Mouse (Mus musculus) layer of hippocampus, adult 18-20 months (tissue): ENCODE results near the gene Slc26a3. TPM values are rescaled to one million over a fixed set of nuclear protein-coding genes. Genes with fewer than 3 reads are reported as not detected.

Source experiments
- DNase-seq, 2 experiments: peaks; one replicate each; pipeline ENCODE4 v3.0.0; 2022; ENCODE audit warnings: low spot score in 2 of 2
- long read RNA-seq: library from polyadenylated mRNA; stranded (forward); transcript quantifications from one replicate; pipeline ENCODE4 v2.0.0, GENCODE M21; 2021
- total RNA-seq, 2 experiments: library from RNA; stranded (reverse); gene quantifications; 2 replicates each; pipeline ENCODE4 v1.2.3; 2021

Slc26a3 gene
- under 1 TPM; 0.20 to 0.30 TPM for total RNA-seq
- long read RNA-seq: 0 reads

DNA sequence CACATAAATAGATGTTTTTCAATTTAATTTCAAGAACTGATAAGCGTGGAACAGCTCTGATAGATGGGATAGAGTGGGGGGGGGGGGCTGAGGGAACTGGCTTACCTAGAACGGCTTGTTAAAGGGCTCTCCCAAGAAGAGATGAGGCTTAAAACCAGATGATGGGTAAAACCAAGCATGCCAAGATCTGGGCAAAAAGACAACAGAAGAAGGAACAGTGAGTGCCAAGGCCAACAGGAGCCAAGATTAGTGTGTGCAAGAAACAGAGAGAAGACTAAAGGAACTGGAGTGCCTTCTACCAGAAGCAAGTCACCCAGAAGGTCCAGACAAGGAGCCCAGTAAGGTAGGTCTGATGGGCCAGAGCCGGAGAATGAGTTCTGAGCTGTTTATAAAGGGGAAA is at the start of gene Slc26a3:
Gene Slc26a3, plus strand, starts transcription at position 301 of the 400 bp plus-strand sequence.
- DNase-seq: no peak

- DNase-seq: no peak
Measured at GRCm38 (mm10) chr12:31350191-31350943, 40.3 kb upstream of the Slc26a3 start.

DNA sequence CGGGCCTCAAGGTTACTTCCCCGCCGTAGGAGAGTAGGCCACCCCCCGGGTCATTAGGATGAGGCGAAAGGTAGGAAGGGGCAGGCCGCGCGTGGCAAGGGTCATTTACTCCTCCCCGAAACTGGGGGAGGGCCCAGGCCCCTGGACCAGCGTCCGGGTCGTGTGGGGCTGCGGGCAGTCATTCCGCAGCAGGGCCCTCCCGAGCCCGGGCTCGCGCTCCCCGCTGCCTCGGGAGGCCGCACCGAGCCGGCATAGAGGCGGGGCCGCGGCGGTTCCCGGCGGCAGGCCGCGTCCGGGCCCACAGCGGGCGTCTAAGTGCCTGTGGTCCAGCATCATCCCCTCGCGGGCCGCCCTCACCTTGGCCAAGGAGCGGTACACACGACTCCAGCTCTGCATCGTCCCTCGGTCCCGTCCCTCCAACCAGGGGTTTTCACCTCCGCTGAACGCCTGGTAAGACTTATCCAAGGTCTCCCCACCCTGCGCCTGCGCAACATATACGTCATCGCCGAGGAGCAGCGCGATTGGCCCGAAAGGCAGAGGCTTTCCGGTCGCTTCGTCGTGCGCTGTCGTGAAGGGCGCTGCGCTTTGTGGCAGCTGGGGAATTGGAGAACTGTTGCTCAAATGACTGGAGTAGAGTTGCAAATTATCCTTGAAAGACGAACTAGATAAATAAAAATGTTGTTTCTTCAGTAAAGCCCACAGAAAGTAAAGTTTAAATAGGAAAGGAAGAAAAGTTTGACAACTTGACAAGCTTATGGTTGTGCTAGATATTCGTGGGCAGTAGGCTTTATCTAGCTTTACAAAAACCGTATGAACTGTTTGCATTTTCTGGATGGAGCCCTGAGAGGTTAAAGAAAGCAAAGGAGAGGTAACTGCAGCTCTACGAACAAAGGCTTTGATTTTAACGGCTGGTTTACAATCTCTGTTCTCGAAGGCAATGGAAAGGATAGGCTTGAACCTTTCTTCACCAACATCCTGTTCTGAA is 39.4 kb upstream of the Slc26a3 start, which contains the start of gene Dld:
Gene Dld, minus strand, starts transcription at position 510 of the 985 bp plus-strand sequence.
- peak; percentile 95 to 98 for DNase-seq

DNA sequence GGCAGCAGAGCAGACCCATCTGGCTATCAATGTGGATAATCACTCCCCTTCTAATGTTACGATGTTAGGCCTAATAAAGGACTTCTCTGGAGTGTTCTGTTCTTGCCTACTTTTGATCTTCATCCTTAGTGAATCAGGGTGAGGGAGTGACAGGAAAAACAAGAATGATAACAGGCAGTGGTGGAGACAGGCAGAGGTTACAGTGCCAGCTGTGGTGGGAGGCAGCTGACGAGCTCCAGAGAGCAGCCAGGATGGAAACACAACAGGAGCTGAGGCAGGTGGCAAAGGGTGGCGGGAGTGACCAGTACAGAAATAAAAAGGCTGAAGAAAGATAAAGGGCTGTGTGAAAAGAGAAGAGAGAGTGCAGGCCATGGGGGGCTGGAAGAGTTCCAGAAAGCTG is 24.2 kb upstream of the Slc26a3 start:
- no peak for DNase-seq

DNA sequence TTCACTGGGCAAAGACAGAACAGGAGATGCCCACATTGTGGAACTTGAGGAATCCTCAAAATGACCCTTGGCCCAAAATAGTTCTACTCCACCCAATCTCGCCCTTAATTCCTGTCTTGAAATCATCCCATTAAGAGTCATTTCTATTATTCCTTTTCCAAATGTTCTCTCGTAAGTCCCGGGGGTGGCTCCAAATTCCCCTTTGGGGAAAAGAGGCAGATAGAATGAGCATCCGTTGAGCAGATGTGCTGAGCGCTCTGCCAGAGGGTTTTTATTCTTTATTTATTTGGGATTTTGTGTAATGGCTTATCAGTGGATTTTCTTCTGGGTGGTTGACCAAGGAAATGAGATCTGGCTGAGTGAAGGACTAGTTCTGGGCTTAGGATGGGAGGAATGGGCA is 22.9 kb upstream of the Slc26a3 start:
- DNase-seq: no peak

DNA sequence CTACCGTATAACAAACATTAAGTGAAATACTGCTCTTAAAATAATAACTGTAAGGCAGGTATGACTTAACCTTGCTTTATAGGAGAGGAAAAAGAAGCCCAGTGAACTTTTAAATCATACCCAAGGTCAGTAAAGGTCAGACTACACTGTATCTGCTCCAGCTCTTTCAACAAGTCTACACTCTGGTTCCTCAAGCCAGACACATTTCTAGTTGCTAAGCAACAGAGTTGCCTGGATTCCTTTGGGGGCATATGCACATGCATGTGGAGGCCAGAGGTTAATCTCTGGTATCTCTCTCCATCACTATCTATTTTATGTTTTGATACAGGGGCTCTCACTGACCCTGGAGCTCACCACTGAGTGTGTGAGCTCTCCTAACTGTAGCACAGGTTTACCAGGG is 21.6 kb upstream of the Slc26a3 start:
- DNase-seq: no peak

DNA sequence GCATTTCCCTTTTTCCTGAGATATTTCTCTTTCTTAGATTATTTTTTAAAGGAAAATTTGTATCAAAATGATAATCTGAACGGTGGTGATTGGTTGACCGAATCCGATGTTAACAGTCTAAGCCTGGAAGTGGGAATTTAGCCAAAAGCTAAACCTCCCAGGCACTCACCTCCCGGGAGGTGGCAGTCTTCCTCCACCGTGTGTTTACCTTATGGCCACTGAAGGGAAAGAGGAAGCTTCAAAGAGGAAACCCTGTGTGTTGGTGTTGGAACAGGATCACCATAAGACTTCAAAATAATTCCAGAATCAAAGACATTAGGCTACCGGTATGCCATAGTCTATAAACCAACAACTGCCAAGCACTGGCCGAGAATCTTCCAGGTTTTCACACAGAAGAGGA is 21.0 kb upstream of the Slc26a3 start:
- no peak for DNase-seq

DNA sequence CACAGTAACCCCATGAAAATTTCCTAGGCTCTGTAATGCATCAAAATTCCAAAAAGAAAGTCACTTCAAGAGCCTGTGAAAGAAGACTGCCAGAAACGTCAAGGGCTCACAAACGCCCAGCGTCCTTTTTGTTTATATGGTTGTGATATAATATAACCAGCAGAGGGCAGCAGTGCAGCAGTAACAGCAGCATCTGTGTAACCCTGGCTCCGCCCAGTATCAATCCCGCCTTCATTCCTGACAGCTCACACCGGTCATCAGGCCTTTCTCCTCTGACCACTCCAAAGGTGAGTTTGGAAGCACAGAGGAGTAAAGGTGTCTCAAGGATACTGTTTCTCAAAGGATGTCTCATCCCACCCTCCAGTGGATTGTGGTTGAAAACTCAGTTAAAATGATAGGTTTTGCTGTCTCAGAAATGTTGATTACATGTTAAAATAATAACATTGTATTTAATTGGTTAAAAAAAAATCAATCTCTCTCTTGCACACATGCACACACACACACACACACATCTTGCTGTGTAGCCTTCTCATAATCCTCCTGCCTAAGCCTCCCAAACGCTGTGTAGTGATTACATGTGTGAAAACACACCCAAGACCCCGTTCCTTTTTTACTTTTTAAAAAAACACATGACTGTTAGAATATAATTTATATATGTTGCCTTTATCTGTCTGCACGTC is 15.9 kb upstream of the Slc26a3 start:
- peak; percentile 24 to 84 for DNase-seq

DNA sequence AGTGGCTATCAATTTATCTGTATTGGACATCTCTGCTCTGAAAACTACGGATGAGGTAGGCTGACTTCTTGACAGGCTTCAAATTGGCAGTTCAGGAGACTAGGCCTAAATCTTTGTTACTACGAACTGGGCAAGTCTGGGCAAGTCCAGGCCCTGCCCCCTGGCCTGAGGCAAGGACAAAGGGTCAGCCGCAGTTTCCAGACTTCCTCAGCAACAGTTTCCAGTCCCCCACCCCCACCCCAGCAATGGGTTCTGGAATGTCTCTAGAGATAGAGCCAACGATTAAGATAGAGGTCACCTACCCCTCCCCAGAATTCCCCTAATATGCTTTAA is 15.4 kb upstream of the Slc26a3 start:
- DNase-seq: no peak

DNA sequence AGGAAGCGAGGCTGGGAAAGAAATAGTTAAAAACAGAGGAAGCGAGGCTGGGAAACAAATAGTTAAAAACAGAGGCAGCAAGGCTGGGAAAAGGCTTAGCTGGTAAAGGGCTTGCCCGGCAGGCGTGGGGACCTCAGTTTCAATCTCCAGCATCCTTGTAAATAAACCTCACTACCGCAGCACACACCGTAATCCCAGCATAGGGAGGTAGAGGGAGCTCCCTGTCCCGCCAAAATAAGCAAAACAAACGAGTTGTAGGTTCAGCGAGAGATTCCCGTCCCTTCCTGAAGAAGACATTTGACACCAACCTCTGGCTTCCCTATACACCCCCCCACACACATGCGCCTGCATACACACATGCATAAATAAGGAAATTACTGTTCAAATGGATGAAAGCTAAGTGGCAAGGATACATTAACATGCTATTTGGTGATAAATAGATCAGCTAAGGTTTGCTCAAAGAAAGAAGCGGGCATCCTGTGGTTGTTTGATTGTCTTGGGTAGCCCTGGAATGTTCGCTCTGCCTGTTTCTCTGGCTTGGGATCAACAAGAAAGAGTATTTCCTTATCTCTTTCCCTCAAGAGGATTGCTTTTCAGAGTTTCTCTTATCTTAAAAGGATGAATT is 14.2 kb upstream of the Slc26a3 start:
- DNase-seq: no peak

GRCm38 (mm10) chr12:31377241-31377640 is 13.4 kb upstream of the Slc26a3 start:
- no peak for DNase-seq

DNA sequence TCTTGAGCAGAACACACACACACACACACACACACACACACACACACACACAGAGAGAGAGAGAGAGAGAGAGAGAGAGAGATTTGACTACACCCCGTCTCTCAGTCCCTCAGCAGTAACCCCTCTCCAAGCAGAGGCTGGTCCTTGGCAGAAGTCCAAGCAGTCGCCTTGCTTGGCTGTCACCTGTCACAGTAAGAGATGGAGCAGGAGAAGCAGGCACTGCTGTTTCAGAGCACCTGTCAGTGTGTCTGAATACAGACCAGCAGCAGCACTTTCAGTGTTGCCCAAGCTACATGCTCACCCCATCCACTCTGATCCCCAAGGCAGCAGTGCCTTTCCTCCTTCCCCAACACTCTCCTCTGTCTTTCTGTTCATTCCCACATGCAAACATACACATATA is 9.8 kb upstream of the Slc26a3 start:
- DNase-seq: no peak

DNA sequence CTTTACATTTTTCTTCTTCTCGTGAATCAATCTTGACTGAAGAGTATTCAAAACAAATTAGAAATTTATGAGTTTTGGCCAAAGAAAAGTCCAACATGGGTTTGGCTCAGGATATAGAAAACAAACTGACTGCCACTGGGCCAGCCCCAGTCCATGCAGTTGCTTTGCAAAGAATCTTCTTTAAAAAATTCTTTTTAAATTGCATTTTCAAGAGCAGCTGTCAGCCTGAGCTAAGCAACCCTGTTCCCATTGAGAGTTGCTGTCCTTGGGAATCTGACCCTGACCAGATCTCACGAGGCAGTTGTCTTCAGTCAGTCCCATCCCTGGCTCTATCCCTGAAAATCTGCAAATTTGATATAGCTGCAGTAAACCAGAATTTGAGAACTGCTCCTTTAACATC is 8.2 kb upstream of the Slc26a3 start:
- no peak for DNase-seq

DNA sequence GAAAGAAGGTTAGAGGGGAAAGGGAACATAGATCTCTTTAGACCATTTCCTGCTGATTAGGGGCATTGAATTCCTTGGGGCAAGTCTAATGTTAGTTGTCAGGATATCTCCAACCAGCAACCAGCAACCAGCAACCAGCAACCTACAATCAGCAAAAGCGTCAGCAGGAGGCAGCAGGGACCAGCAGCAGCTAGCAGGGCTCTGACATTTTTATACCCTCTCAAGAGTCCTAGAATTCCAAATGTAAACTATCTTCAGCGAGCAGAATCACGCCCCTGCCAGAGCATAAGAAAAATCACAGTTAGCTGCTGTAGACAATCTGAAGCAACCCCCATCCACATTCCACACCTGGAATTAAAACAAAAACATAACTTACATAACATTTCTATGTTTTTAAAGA is 3.4 kb upstream of the Slc26a3 start:
- DNase-seq: no peak

DNA sequence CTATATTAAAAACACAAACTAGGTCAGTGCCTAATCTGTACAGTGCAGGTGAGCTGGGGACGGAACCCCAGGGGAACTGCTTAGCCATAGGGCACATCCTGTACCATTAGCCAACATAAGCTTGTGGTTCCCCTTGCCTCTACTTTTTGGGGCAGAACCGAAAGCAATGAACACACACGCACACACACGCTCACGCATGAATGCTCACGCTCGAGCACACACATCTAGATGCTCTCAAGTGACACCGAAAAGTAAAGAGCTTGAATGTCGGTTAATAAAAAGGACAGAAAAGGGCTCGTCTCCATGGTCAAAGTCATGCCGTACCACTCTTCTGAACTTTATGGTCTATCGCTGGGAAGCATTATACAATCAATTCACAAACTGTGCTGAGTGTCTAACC is 1.0 kb downstream of the Slc26a3 start:
- DNase-seq: no peak

DNA sequence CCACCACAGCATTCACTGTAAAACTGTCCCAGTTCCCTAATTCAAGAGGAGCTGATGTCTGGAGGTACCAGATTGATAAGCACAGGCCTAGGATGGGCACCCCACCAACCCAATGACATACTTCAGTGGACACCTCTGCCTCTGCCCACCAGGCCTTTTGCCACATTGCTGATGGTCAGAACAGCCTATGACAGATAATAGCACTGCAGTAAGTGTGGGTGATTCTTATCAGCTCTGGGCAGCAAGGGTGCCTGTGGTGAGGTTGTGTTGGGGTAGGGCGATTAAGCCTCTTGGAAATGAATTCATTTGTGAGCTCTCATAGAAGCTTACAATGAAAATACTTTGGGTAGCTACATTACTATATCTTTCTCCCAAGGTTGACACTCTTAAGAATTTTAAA is 5.2 kb downstream of the Slc26a3 start:
- DNase-seq: no peak

- no peak for DNase-seq
Measured at GRCm38 (mm10) chr12:31397709-31398108, 7.0 kb downstream of the Slc26a3 start.

GRCm38 (mm10) chr12:31400821-31401220 is 10.2 kb downstream of the Slc26a3 start:
- DNase-seq: no peak

- no peak for DNase-seq
Measured at GRCm38 (mm10) chr12:31401930-31402329, 11.3 kb downstream of the Slc26a3 start.

GRCm38 (mm10) chr12:31404575-31405240 is 14.0 kb downstream of the Slc26a3 start:
- DNase-seq: no peak

GRCm38 (mm10) chr12:31415971-31416370 is 25.3 kb downstream of the Slc26a3 start:
- no peak for DNase-seq
